Mouse (Mus musculus): ENCODE results near the gene Phf24. TPM values are rescaled to one million over a fixed set of nuclear protein-coding genes. Genes with fewer than 3 reads are reported as not detected.

Phf24 gene
- total and polyA plus RNA-seq, 2 experiments = 0.13 to 0.18 TPM

- Histone ChIP-seq H3K36me3 (ENCODE audit: control insufficient read depth, insufficient read depth, low read length) (no peaks in the 10 kb centered on the region), H3K79me2 (ENCODE audit: control insufficient read depth, insufficient read depth, low read length) (no peaks in the 10 kb centered on the region), H3K9ac (ENCODE audit: low read depth, low read length) (no peak overlapping the region), H3K27ac (replicated peaks; ENCODE audit: insufficient read depth, low read depth, low read length) (no peak overlapping the region), H3K4me1 (ENCODE audit: control insufficient read depth, insufficient read depth, low read length) (peaks cover 6% of the 10 kb centered on the region; the same call in 1 of the 2 replicates), H3K4me3 (ENCODE audit: insufficient read depth, low read depth, low read length) (no peak overlapping the region), H3K27me3 (ENCODE audit: control insufficient read depth, insufficient read depth, low read length) (no peaks in the 10 kb centered on the region)
- TF ChIP-seq CTCF (IDR thresholded peaks at IDR 0.05; ENCODE audit: low read depth, low read length) = peak; percentile 25; the same call in 1 of the 2 replicates
- TF ChIP-seq POLR2A (IDR thresholded peaks at IDR 0.05; ENCODE audit: extremely low read depth, insufficient read depth, low read length) = no peak
- 8% methylated on average over 5 of the region's 5 CpGs for WGBS
- peak; percentile 24 for DNase-seq (ENCODE audit: extremely low read depth, low read depth, low spot score)
These were observed 29.5 kb downstream of the Phf24 start for GRCm38 (mm10) chr4:42945952-42946351.

- DNase-seq (ENCODE audit: extremely low read depth, low read depth, low spot score) = no peak
- no peak for TF ChIP-seq POLR2A (IDR thresholded peaks at IDR 0.05; ENCODE audit: extremely low read depth, insufficient read depth, low read length)
- no peak for TF ChIP-seq CTCF (IDR thresholded peaks at IDR 0.05; ENCODE audit: low read depth, low read length)
- no peaks in the 10 kb centered on the region for H3K36me3 ChIP-seq (ENCODE audit: control insufficient read depth, insufficient read depth, low read length)
- H3K79me2 ChIP-seq (ENCODE audit: control insufficient read depth, insufficient read depth, low read length) = no peaks in the 10 kb centered on the region
- WGBS = 70% methylated on average over 10 of the region's 10 CpGs
- no peaks in the 10 kb centered on the region for H3K27me3 ChIP-seq (ENCODE audit: control insufficient read depth, insufficient read depth, low read length)
- no peak overlapping the region for H3K27ac ChIP-seq (replicated peaks; ENCODE audit: insufficient read depth, low read depth, low read length)
- H3K9ac ChIP-seq (ENCODE audit: low read depth, low read length) = no peak overlapping the region
- H3K4me3 ChIP-seq (ENCODE audit: insufficient read depth, low read depth, low read length) = no peak overlapping the region
- peaks cover 6% of the 10 kb centered on the region; the same call in 1 of the 2 replicates for H3K4me1 ChIP-seq (ENCODE audit: control insufficient read depth, insufficient read depth, low read length)
These were observed 30.4 kb downstream of the Phf24 start for GRCm38 (mm10) chr4:42946733-42947290.

- peaks cover 6% of the 10 kb centered on the region; the same call in 1 of the 2 replicates for H3K4me1 ChIP-seq (ENCODE audit: control insufficient read depth, insufficient read depth, low read length)
- no peaks in the 10 kb centered on the region for H3K36me3 ChIP-seq (ENCODE audit: control insufficient read depth, insufficient read depth, low read length)
- H3K79me2 ChIP-seq (ENCODE audit: control insufficient read depth, insufficient read depth, low read length) = no peaks in the 10 kb centered on the region
- H3K9ac ChIP-seq (ENCODE audit: low read depth, low read length) = no peak overlapping the region
- H3K4me3 ChIP-seq (ENCODE audit: insufficient read depth, low read depth, low read length) = no peak overlapping the region
- no peaks in the 10 kb centered on the region for H3K27me3 ChIP-seq (ENCODE audit: control insufficient read depth, insufficient read depth, low read length)
- no peak for DNase-seq (ENCODE audit: extremely low read depth, low read depth, low spot score)
- H3K27ac ChIP-seq (replicated peaks; ENCODE audit: insufficient read depth, low read depth, low read length) = no peak overlapping the region
- TF ChIP-seq POLR2A (IDR thresholded peaks at IDR 0.05; ENCODE audit: extremely low read depth, insufficient read depth, low read length) (no peak), CTCF (IDR thresholded peaks at IDR 0.05; ENCODE audit: low read depth, low read length) (no peak)
- 42% methylated on average over 13 of the region's 13 CpGs for WGBS
These were observed 32.1 kb downstream of the Phf24 start for GRCm38 (mm10) chr4:42948527-42948926.

GRCm38 (mm10) chr4:42949051-42949675, 32.7 kb downstream of the Phf24 start:
- Histone ChIP-seq H3K4me3 (ENCODE audit: insufficient read depth, low read depth, low read length) (peak overlapping the region; percentile 29), H3K4me1 (ENCODE audit: control insufficient read depth, insufficient read depth, low read length) (peaks cover 6% of the 10 kb centered on the region; the same call in 1 of the 2 replicates), H3K27me3 (ENCODE audit: control insufficient read depth, insufficient read depth, low read length) (no peaks in the 10 kb centered on the region), H3K9ac (ENCODE audit: low read depth, low read length) (peak overlapping the region; percentile 45; the same call in 1 of the 2 replicates), H3K27ac (replicated peaks; ENCODE audit: insufficient read depth, low read depth, low read length) (no peak overlapping the region), H3K36me3 (ENCODE audit: control insufficient read depth, insufficient read depth, low read length) (no peaks in the 10 kb centered on the region), H3K79me2 (ENCODE audit: control insufficient read depth, insufficient read depth, low read length) (no peaks in the 10 kb centered on the region)
- TF ChIP-seq CTCF (IDR thresholded peaks at IDR 0.05; ENCODE audit: low read depth, low read length) (no peak), POLR2A (IDR thresholded peaks at IDR 0.05; ENCODE audit: extremely low read depth, insufficient read depth, low read length) (no peak)
- 11% methylated on average over 14 of the region's 14 CpGs for WGBS
- DNase-seq (ENCODE audit: extremely low read depth, low read depth, low spot score) = no peak

GRCm38 (mm10) chr4:42949676-42950051, 33.2 kb downstream of the Phf24 start, which contains the start of gene Dnajb5:
TSS of gene Dnajb5 (plus strand) at chr4:42949814.
- peak within 1 kb of the TSS; percentile 78 for H3K27ac ChIP-seq (replicated peaks; ENCODE audit: insufficient read depth, low read depth, low read length)

More at GRCm38 (mm10) chr4:42949676-42950051, 33.2 kb downstream of the Phf24 start, which contains the start of gene Dnajb5:
- DNase-seq (ENCODE audit: extremely low read depth, low read depth, low spot score) = peak; percentile 96
- peak; percentile 59; the same call in 1 of the 2 replicates for TF ChIP-seq POLR2A (IDR thresholded peaks at IDR 0.05; ENCODE audit: extremely low read depth, insufficient read depth, low read length)
- TF ChIP-seq CTCF (IDR thresholded peaks at IDR 0.05; ENCODE audit: low read depth, low read length) = no peak
- peak within 1 kb of the TSS; percentile 88 for H3K9ac ChIP-seq (ENCODE audit: low read depth, low read length)
- H3K4me3 ChIP-seq (ENCODE audit: insufficient read depth, low read depth, low read length) = peak within 1 kb of the TSS; percentile 84
- no peaks in the 10 kb centered on the region for H3K79me2 ChIP-seq (ENCODE audit: control insufficient read depth, insufficient read depth, low read length)
- H3K4me1 ChIP-seq (ENCODE audit: control insufficient read depth, insufficient read depth, low read length) = peaks cover 6% of the 10 kb centered on the region; the same call in 1 of the 2 replicates
- no peaks in the 10 kb centered on the region for H3K27me3 ChIP-seq (ENCODE audit: control insufficient read depth, insufficient read depth, low read length)
- WGBS = under 1% methylated on average over 39 of the region's 39 CpGs
- H3K36me3 ChIP-seq (ENCODE audit: control insufficient read depth, insufficient read depth, low read length) = no peaks in the 10 kb centered on the region

All from liver, adult 2 months (tissue).